Mouse (Mus musculus) embryonic facial prominence, embryonic 11.5 days (tissue): ENCODE measurements at regions not wholly inside any gene's neighbourhood (a gene's known extent, or its start where the extent isn't known, plus 50 kb on each side); places are given as distances from the start of the nearest gene placed in this dataset.

Source experiments
- ATAC-seq: fragments of 200-750 bp; cut with Nextera tagmentation; replicated peaks from 2 replicates; pipeline ENCODE4 v1.8.0; 2017; ENCODE audit warnings: low read depth; ENCODE audit not compliant: insufficient number of reproducible peaks, low FRiP score, low TSS enrichment
- DNase-seq: peaks from one replicate; pipeline ENCODE4 v3.0.0-alpha.2; 2015; ENCODE audit warnings: low spot score
- H3K27ac ChIP-seq: fragments of 300-500 bp; sonication (generic); replicated peaks from 2 replicates; pipeline ENCODE4 v1.5.1; 2014; ENCODE audit warnings: mild to moderate bottlenecking, low read depth, low read length, control low read depth
- H3K27me3 ChIP-seq: fragments of 300-500 bp; sonication (generic); 2 replicates; pipeline ENCODE4 v1.6.1; 2014; ENCODE audit warnings: mild to moderate bottlenecking, low read length, moderate library complexity, mixed read lengths; ENCODE audit not compliant: control insufficient read depth, insufficient read depth
- H3K36me3 ChIP-seq: fragments of 300-500 bp; sonication (generic); replicated peaks from 2 replicates; pipeline ENCODE4 v1.6.1; 2014; ENCODE audit warnings: low read depth, mild to moderate bottlenecking, low read length, moderate library complexity, mixed read lengths; ENCODE audit not compliant: control insufficient read depth, insufficient read depth
- H3K4me1 ChIP-seq: fragments of 300-500 bp; sonication (generic); 2 replicates; pipeline ENCODE4 v1.6.1; 2014; ENCODE audit warnings: low read length, mixed read lengths; ENCODE audit not compliant: control insufficient read depth, insufficient read depth
- H3K4me2 ChIP-seq: fragments of 300-500 bp; sonication (generic); 2 replicates; pipeline ENCODE4 v1.6.1; 2014; ENCODE audit warnings: low read depth, mild to moderate bottlenecking, control low read depth, low read length, moderate library complexity
- H3K4me3 ChIP-seq: fragments of 300-500 bp; sonication (generic); 2 replicates; pipeline ENCODE4 v1.5.1; 2014; ENCODE audit warnings: low read depth, low read length, control low read depth
- H3K9ac ChIP-seq: fragments of 300-500 bp; sonication (generic); replicated peaks from 2 replicates; pipeline ENCODE4 v1.6.1; 2014; ENCODE audit warnings: mild to moderate bottlenecking, control low read depth, low read length
- H3K9me3 ChIP-seq: fragments of 300-500 bp; sonication (generic); replicated peaks from 2 replicates; pipeline ENCODE4 v1.6.1; 2016; ENCODE audit warnings: mild to moderate bottlenecking, low read length, inconsistent platforms, mixed read lengths; ENCODE audit not compliant: control insufficient read depth
- WGBS: fragments of 180-500 bp; shearing (Covaris S2); extraction: QIAGEN DNeasy Blood & Tissue Kit; methylation state at CpG from one replicate; pipeline ENCODE4 v1.1.7; 2014; 5-methylcytosine and 5-hydroxymethylcytosine counted together

DNA sequence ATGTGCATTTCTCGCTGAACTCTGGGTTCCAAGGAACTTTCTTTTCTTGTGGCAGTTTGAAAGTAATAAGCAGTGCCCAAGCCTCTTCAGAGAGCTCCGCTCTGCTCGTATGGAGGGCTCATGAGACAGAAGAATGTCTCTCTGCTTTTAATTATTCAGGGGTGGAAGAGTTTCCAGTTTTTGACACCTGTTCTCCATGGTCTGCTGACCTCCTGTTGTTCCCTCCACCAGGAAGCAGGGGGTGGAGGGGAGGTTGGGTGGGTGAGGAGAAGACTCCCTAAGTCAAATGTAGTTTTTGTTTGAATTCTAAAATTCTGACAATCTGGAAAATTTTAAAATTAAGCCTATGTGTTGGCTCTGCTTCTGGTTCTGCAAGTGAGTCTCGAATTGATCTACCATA, 167.5 kb downstream of the Bcl11a start:
- 70% methylated on average over 4 of the region's 4 CpGs for WGBS
- Histone ChIP-seq H3K9me3 (no peaks in the 10 kb centered on the region), H3K27me3 (no peaks in the 10 kb centered on the region), H3K4me1 (no peaks in the 10 kb centered on the region), H3K9ac (no peak overlapping the region), H3K27ac (no peak overlapping the region), H3K36me3 (no peaks in the 10 kb centered on the region), H3K4me3 (no peak overlapping the region), H3K4me2 (no peak overlapping the region)
- DNase-seq (no peak), ATAC-seq (no peak)

DNA sequence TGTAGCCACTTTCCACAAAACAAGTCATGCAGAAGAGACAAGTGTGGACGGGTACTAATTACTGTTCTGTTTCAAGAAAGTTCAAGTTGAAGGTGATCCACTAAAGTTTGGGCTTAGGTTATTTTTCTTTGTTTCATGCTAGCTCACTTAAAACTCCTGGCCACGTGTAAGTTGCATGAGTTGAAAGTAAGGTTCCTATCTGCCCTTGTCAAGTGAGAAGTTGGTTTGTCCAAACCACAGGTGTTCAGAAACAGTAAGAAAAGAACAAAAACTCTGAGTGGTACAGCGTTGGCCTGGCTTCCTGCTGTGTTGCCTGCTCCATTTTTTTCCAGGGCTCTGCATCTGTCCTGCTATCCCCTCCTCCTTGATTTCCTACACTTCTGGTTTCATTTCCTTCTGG, 168.5 kb downstream of the Bcl11a start:
- H3K4me1 ChIP-seq: no peaks in the 10 kb centered on the region
- WGBS: 73% methylated on average over 3 of the region's 3 CpGs
- H3K27me3 ChIP-seq: no peaks in the 10 kb centered on the region
- no peak overlapping the region for H3K27ac ChIP-seq
- H3K4me2 ChIP-seq: no peak overlapping the region
- H3K9ac ChIP-seq: no peak overlapping the region
- H3K9me3 ChIP-seq: no peaks in the 10 kb centered on the region
- no peak for DNase-seq
- no peak for ATAC-seq
- no peaks in the 10 kb centered on the region for H3K36me3 ChIP-seq
- H3K4me3 ChIP-seq: no peak overlapping the region

DNA sequence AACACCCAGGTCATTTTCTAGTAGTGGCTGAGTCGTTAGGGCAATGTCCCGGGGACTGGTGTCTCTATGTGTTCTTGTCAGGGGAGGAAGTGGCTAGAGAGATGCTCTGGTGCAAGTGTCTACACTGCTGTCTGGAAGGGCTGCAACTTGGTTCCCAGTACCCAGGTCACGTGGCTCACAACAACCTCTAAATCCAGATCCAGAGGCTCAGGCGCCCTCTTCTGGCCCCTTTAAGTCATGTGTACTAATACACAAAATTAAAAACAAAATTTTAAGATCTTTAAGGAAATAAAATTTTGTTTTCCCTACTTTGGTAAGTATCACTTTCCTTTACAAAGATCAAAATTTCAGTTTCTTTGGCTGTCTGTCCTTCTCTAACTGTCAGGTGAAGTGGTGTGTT, 169.4 kb downstream of the Bcl11a start:
- Histone ChIP-seq H3K4me3 (no peak overlapping the region), H3K4me2 (no peak overlapping the region), H3K9ac (no peak overlapping the region), H3K36me3 (no peaks in the 10 kb centered on the region), H3K9me3 (no peaks in the 10 kb centered on the region), H3K4me1 (no peaks in the 10 kb centered on the region), H3K27me3 (no peaks in the 10 kb centered on the region), H3K27ac (no peak overlapping the region)
- 89% methylated on average over 4 of the region's 4 CpGs for WGBS
- DNase-seq: no peak
- ATAC-seq: no peak

DNA sequence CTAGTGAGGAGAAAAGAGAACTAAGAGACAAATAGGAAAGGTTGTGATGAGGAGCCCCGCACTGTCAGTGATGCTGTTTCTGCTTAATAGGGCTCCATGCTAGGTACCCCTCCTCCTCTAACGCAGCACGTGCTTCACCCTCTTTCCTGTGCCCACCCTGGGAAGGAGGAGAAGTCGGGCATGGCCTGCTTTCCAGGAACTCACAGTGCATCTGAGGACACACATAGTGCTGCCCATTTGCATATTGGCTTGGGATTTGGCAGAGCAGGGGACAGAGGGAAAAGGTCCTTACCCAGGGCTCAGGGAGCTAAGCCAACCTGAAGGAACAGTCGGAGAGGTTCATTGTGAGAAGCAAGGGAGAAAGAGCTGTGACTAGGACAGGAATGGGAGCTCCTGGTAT, 173.7 kb downstream of the Bcl11a start:
- no peak for ATAC-seq
- Histone ChIP-seq H3K4me2 (no peak overlapping the region), H3K9ac (no peak overlapping the region), H3K27me3 (no peaks in the 10 kb centered on the region), H3K4me3 (no peak overlapping the region), H3K36me3 (no peaks in the 10 kb centered on the region), H3K4me1 (no peaks in the 10 kb centered on the region), H3K27ac (no peak overlapping the region), H3K9me3 (no peaks in the 10 kb centered on the region)
- 65% methylated on average over 5 of the region's 5 CpGs for whole genome bisulfite sequencing
- DNase-seq: no peak

DNA sequence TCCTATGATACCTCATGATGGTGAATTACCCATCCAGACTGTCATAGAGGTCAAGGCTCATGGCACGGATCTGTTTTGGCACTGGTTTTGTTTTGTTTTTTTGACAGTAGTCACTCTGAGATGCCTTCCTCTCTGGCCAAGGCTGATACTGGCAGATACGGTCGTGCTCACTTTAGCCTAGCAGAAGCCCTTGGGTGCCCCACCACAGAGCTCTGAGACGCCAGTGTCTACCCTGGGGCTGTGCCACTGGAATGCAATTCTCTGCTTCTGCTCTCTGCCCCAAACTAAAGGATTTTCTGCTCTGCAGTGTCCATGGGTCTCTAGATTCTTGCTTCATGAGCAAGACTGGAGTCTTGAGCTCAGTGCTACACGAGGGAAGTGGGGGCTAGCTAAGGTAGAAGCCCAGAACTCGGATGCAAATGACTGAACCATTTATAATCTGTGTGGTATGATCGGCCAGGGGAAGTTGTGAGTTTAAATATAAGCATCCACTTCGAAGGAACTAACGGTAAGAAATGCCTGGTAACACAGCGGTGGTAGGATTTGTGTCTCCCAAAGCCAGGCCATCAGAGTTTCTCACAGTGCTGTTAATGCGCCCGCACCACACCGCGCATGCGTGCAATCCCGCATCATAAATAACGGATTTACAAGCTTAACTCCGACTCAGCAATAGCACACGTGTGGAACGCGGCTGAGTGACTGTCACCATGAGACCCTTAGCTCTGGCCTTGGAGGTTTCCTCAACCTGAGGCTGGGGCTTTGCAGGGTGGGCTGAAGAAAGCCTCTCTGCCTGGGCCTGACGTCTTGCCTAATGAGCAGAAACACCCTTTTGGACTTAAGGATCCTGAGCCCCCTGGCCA, 177.6 kb downstream of the Bcl11a start:
- H3K4me1 ChIP-seq: no peaks in the 10 kb centered on the region
- H3K36me3 ChIP-seq: no peaks in the 10 kb centered on the region
- WGBS: 86% methylated on average over 22 of the region's 22 CpGs
- no peak overlapping the region for H3K4me2 ChIP-seq
- H3K9me3 ChIP-seq: no peaks in the 10 kb centered on the region
- ATAC-seq (no peak), DNase-seq (no peak)
- H3K4me3 ChIP-seq: no peak overlapping the region
- H3K27me3 ChIP-seq: no peaks in the 10 kb centered on the region; the same call in 1 of the 2 replicates
- H3K9ac ChIP-seq: no peak overlapping the region
- no peak overlapping the region for H3K27ac ChIP-seq

DNA sequence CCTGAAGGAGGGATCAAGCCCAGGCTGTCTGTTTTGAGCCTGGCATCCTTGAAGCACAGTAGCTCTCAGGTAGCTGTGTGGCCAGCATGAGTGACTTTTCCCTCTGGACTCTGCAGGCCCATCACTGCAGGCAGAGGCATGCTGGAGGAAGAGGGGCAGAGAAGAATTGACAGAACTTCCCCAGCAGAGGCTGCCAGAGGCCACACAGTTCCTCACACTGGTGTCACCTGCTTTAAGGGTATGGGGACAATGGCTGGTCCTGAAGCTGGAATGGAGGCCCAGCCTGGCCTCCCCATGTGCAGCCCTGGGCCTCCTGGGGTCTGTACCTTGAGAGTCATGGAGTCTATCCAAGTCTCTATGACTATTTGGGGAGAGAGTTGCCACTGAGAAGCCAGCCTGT, 179.9 kb downstream of the Bcl11a start:
- no peak overlapping the region for H3K27ac ChIP-seq

DNA sequence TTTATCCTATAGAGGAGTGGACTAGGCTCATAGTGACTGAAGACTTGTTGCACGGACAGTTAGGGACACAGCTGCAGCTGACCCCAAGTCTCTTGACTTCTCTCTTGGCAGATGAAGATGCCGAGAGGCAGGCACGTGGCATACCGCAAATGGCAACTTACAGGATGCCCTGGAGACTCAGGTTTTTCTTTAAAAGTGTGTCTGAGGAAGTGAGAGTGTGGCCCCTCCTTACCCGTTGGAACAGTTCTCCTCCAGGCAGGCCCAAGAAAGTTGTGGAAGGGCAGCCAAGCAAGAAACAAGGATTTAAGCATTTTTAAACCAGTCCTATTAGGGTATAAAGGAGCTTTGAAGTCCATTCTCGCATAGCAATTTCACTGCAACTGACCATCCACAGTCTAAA, 180.5 kb downstream of the Bcl11a start:
- no peak overlapping the region for H3K9ac ChIP-seq
- WGBS: 88% methylated on average over 6 of the region's 6 CpGs
- no peaks in the 10 kb centered on the region; the same call in 1 of the 2 replicates for H3K27me3 ChIP-seq
- H3K9me3 ChIP-seq: no peaks in the 10 kb centered on the region
- no peak overlapping the region for H3K27ac ChIP-seq
- ATAC-seq (no peak), DNase-seq (no peak)
- no peak overlapping the region for H3K4me2 ChIP-seq
- H3K36me3 ChIP-seq: no peaks in the 10 kb centered on the region
- H3K4me3 ChIP-seq: no peak overlapping the region
- H3K4me1 ChIP-seq: no peaks in the 10 kb centered on the region

More for the DNA sequence above, 179.9 kb downstream of the Bcl11a start:
- Histone ChIP-seq H3K4me3 (no peak overlapping the region), H3K27me3 (no peaks in the 10 kb centered on the region; the same call in 1 of the 2 replicates), H3K9me3 (no peaks in the 10 kb centered on the region), H3K4me2 (no peak overlapping the region), H3K36me3 (no peaks in the 10 kb centered on the region), H3K9ac (no peak overlapping the region), H3K4me1 (no peaks in the 10 kb centered on the region)
- ATAC-seq (no peak), DNase-seq (no peak)

DNA sequence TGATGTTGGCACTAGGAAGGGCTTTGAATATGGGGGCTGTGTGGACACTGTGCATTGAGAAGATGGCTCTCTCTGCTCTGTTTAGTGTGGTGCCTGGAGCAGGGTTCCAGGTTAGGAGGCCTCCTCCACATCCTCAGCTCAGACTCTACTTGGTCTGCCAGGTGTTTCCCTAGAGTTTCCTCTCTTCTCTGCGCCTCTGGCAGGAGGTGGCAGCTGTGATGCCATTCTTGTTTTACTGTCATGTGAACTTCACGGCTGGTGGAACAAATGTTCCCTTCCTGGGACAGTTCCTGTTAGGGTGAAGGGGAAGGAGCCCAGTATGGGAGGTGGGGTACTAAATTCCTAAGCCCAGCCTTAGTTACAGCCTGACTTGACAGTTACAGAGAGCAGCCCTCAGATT, 181.8 kb downstream of the Bcl11a start:
- Histone ChIP-seq H3K4me1 (no peaks in the 10 kb centered on the region), H3K36me3 (no peaks in the 10 kb centered on the region), H3K27ac (no peak overlapping the region), H3K9ac (no peak overlapping the region), H3K4me2 (no peak overlapping the region), H3K27me3 (no peaks in the 10 kb centered on the region; the same call in 1 of the 2 replicates), H3K9me3 (no peaks in the 10 kb centered on the region), H3K4me3 (no peak overlapping the region)
- 79% methylated on average over 2 of the region's 2 CpGs for whole genome bisulfite sequencing
- ATAC-seq: no peak
- DNase-seq: no peak
